Mouse (Mus musculus): ENCODE measurements around the gene Pus1. TPM values are rescaled to one million over a fixed set of nuclear protein-coding genes. Genes with fewer than 3 reads are reported as not detected.

Pus1 gene
- total RNA-seq, 2 experiments from 2014 or later, result 18.0 to 19.2 TPM

Other genes with a start within 250 kb of the Pus1 start
- gene Galnt9, start 236.3 kb downstream of the Pus1 start, total RNA-seq (2021), result 100 to 1,000 TPM; 111 to 124 TPM
- 10 to 100 TPM; 29.1 to 29.5 TPM for gene Noc4l, start 127.2 kb downstream of the Pus1 start, total RNA-seq (2021)
- gene Ddx51, start 127.2 kb downstream of the Pus1 start, total RNA-seq (2021), result 10 to 100 TPM; 24.1 to 34.6 TPM
- gene Ep400, start 9.9 kb downstream of the Pus1 start, total RNA-seq (2021), result 100 to 1,000 TPM in 1 of 2 experiments, 10 to 100 TPM in 1; 91.9 to 107 TPM
- gene Ulk1, start 29.4 kb upstream of the Pus1 start, total RNA-seq (2021), result 10 to 100 TPM; 65.8 to 68.9 TPM
- 10 to 100 TPM; 10.4 to 11.1 TPM for gene Hscb, start 59.1 kb upstream of the Pus1 start, total RNA-seq (2021)
- gene Chek2, start 59.3 kb upstream of the Pus1 start, total RNA-seq (2021), result 1 to 10 TPM; 1.2 to 2.2 TPM
- gene Ttc28, start 99.1 kb upstream of the Pus1 start, total RNA-seq (2021), result 10 to 100 TPM; 11.3 to 13.3 TPM